Mouse (Mus musculus): ENCODE results near the gene Hirip3. TPM values are rescaled to one million over a fixed set of nuclear protein-coding genes. Genes with fewer than 3 reads are reported as not detected.

Hirip3 gene
- polyA plus RNA-seq, 1 experiment from 2014 or later = 23.4 TPM

DNA sequence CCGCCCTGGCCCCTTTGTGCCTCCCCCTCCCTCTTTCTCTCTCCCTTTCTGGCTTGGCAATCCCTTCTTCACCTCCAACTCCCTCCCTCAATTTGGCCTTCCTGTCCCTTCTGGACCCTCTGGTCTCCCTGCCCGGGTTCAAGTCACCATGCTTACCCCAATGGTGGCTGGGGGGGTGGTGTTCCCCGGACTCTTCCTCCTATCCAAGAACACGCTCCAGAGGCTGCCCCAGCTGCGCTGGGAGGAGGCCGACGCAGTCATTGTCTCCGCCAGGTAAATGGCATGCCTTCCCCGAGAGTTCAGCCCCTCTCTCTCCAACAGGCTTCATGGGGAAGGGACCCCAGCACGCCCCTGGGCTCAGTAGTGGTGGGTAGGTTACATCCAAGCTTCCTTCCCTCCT lies 37.8 kb upstream of the Hirip3 start:
- H3K9me3 ChIP-seq (ENCODE audit: control insufficient read depth, low read length) = no peaks in the 10 kb centered on the region
- peak overlapping the region; percentile 71 for H3K9ac ChIP-seq (ENCODE audit: low read length)
- peak overlapping the region; percentile 75 for H3K4me2 ChIP-seq (ENCODE audit: low read depth)
- WGBS = 10% methylated on average over 10 of the region's 10 CpGs
- H3K4me3 ChIP-seq (ENCODE audit: low read depth, low read length) = peak overlapping the region; percentile 46
- ATAC-seq (ENCODE audit: insufficient read depth, low FRiP score, low TSS enrichment) (0 out of 2 replicates have a peak, but pooled peaks have one; percentile 2), DNase-seq (ENCODE audit: low spot score) (no peak)
- 0 out of 2 replicates have a peak overlapping the region, but pooled peaks have one; percentile 62 for H3K27ac ChIP-seq (ENCODE audit: low read depth, low read length)
- H3K4me1 ChIP-seq (ENCODE audit: control insufficient read depth, insufficient read depth, low read length) = peaks cover 12% of the 10 kb centered on the region
- no peaks in the 10 kb centered on the region for H3K36me3 ChIP-seq (ENCODE audit: control insufficient read depth, insufficient read depth, low read length)
- peaks cover 5% of the 10 kb centered on the region; the same call in 1 of the 2 replicates for H3K27me3 ChIP-seq (ENCODE audit: control insufficient read depth, insufficient read depth, low read length)

DNA sequence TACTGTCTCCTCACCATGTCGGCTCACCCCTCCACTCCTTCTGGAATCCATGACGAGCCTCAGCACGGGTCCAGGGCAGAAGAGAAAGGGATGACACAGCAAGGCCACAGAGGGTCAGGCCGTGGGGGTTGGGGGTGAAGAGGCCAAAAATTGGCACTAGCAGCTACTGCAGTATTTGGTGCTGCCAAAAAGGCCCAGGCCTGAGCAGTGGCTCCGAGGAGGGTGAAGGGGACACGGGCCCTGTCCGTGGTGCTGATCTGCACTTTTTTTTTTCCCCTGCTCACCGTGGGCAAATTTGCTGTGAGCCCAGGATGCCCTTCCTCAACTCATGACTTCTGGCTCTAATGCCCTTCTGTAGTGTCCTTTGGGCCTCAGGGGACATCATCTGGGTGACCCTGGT lies 36.4 kb upstream of the Hirip3 start:
- H3K9me3 ChIP-seq (ENCODE audit: control insufficient read depth, low read length) = no peaks in the 10 kb centered on the region
- no peak overlapping the region for H3K9ac ChIP-seq (ENCODE audit: low read length)
- no peak overlapping the region for H3K4me2 ChIP-seq (ENCODE audit: low read depth)
- peaks cover 5% of the 10 kb centered on the region; the same call in 1 of the 2 replicates for H3K27me3 ChIP-seq (ENCODE audit: control insufficient read depth, insufficient read depth, low read length)
- 19% methylated on average over 8 of the region's 8 CpGs for WGBS
- no peak overlapping the region for H3K4me3 ChIP-seq (ENCODE audit: low read depth, low read length)
- DNase-seq (ENCODE audit: low spot score) (peak; percentile 47), ATAC-seq (ENCODE audit: insufficient read depth, low FRiP score, low TSS enrichment) (no peak)
- H3K36me3 ChIP-seq (ENCODE audit: control insufficient read depth, insufficient read depth, low read length) = no peaks in the 10 kb centered on the region
- H3K27ac ChIP-seq (ENCODE audit: low read depth, low read length) = no peak overlapping the region
- H3K4me1 ChIP-seq (ENCODE audit: control insufficient read depth, insufficient read depth, low read length) = peaks cover 12% of the 10 kb centered on the region

DNA sequence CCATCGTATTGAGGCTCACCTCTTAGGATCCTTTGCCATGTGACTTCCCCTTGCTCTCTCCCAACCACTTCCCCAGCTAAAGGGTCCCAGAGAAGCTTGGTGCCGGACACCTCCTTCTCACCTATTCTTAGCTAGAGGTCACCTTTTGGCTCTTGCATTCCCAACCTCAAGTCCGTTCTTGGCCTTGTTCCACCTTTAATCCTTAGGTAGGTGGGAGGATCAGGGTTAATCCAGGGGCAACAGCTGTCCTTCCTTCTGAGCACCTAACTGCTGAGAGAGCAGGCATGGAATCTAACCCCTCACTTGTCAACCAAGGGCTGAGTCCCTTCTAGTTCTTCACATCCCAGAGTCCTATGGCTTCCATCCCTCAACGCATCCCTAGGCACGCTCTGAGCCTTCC lies 35.8 kb upstream of the Hirip3 start:
- 72% methylated on average over 5 of the region's 5 CpGs for WGBS

DNA sequence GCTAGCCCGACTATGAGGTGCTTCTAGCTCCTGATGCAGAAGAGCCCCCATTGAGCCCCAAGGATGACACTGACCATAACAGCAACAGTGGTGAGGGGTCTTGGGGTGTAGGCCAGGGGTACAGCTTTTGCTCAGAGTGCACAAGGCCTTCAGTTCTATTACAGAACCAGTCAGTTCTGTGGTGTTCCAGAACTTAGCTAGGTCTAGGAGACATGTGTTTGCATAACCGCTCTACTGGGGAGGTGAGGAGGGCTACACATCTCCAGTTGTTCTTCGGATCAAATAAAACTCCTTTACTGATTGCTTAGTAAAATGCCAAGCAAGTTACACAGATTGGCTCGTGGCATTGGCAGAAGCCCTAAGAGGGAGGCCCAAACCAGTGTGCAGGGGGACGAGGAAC lies 30.2 kb upstream of the Hirip3 start, which contains the start of gene 4930451I11Rik:
TSS of gene 4930451I11Rik (minus strand) at position 101 of the 400 bp plus-strand sequence.
- H3K9ac ChIP-seq (ENCODE audit: low read length) = no peak within 1 kb of the TSS
- no peaks in the 10 kb centered on the region for H3K27me3 ChIP-seq (ENCODE audit: control insufficient read depth, insufficient read depth, low read length)
- peak within 1 kb of the TSS; percentile 36 for H3K4me2 ChIP-seq (ENCODE audit: low read depth)
- no peaks in the 10 kb centered on the region for H3K9me3 ChIP-seq (ENCODE audit: control insufficient read depth, low read length)
- no peak within 1 kb of the TSS for H3K27ac ChIP-seq (ENCODE audit: low read depth, low read length)
- DNase-seq (ENCODE audit: low spot score) (no peak), ATAC-seq (ENCODE audit: insufficient read depth, low FRiP score, low TSS enrichment) (no peak)
- no peaks in the 10 kb centered on the region for H3K4me1 ChIP-seq (ENCODE audit: control insufficient read depth, insufficient read depth, low read length)
- 64% methylated on average over 5 of the region's 5 CpGs for WGBS
- no peaks in the 10 kb centered on the region for H3K36me3 ChIP-seq (ENCODE audit: control insufficient read depth, insufficient read depth, low read length)
- 0 out of 2 replicates have a peak within 1 kb of the TSS, but pooled peaks have one; percentile 11 for H3K4me3 ChIP-seq (ENCODE audit: low read depth, low read length)

More for the DNA sequence above, 35.8 kb upstream of the Hirip3 start:
- Histone ChIP-seq H3K27me3 (ENCODE audit: control insufficient read depth, insufficient read depth, low read length) (peaks cover 5% of the 10 kb centered on the region; the same call in 1 of the 2 replicates), H3K4me3 (ENCODE audit: low read depth, low read length) (no peak overlapping the region), H3K27ac (ENCODE audit: low read depth, low read length) (no peak overlapping the region), H3K36me3 (ENCODE audit: control insufficient read depth, insufficient read depth, low read length) (no peaks in the 10 kb centered on the region), H3K9ac (ENCODE audit: low read length) (no peak overlapping the region), H3K4me1 (ENCODE audit: control insufficient read depth, insufficient read depth, low read length) (peaks cover 12% of the 10 kb centered on the region), H3K4me2 (ENCODE audit: low read depth) (no peak overlapping the region), H3K9me3 (ENCODE audit: control insufficient read depth, low read length) (no peaks in the 10 kb centered on the region)
- DNase-seq (ENCODE audit: low spot score) (no peak), ATAC-seq (ENCODE audit: insufficient read depth, low FRiP score, low TSS enrichment) (no peak)

DNA sequence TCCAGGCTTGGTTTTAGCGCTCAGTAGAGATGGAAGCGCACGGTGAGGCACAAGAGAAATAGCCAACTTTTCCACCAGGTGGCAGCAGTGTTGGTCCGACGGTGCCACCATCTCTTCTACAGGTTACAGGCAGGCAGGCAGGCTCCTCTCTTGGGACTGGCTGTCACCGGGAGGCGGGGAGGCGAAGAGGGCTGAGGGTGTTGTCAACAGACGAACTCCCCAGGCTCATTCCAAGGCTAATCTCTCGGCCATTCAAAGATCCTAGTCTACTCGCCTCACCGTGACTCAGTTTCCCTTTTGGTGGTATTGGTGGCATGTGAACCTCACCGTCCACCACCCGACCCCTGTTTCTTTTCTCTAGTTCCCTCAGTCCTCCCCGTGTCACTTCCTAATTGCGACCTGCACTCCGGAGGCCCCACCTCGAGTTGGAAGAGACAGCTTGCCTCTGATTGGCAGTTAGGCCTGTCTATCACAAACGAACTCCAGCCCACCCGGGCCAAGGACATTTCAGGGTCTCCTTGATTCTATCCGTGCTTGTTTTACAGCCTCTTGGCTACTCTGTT lies 29.7 kb upstream of the Hirip3 start:
- ATAC-seq (ENCODE audit: insufficient read depth, low FRiP score, low TSS enrichment) (peak; percentile 81), DNase-seq (ENCODE audit: low spot score) (peak; percentile 82)
- H3K27me3 ChIP-seq (ENCODE audit: control insufficient read depth, insufficient read depth, low read length) = no peaks in the 10 kb centered on the region
- H3K27ac ChIP-seq (ENCODE audit: low read depth, low read length) = no peak overlapping the region
- no peak overlapping the region for H3K9ac ChIP-seq (ENCODE audit: low read length)
- H3K4me1 ChIP-seq (ENCODE audit: control insufficient read depth, insufficient read depth, low read length) = no peaks in the 10 kb centered on the region
- 0 out of 2 replicates have a peak overlapping the region, but pooled peaks have one; percentile 11 for H3K4me3 ChIP-seq (ENCODE audit: low read depth, low read length)
- H3K9me3 ChIP-seq (ENCODE audit: control insufficient read depth, low read length) = no peaks in the 10 kb centered on the region
- H3K4me2 ChIP-seq (ENCODE audit: low read depth) = peak overlapping the region; percentile 36
- 1% methylated on average over 21 of the region's 21 CpGs for WGBS
- H3K36me3 ChIP-seq (ENCODE audit: control insufficient read depth, insufficient read depth, low read length) = no peaks in the 10 kb centered on the region

DNA sequence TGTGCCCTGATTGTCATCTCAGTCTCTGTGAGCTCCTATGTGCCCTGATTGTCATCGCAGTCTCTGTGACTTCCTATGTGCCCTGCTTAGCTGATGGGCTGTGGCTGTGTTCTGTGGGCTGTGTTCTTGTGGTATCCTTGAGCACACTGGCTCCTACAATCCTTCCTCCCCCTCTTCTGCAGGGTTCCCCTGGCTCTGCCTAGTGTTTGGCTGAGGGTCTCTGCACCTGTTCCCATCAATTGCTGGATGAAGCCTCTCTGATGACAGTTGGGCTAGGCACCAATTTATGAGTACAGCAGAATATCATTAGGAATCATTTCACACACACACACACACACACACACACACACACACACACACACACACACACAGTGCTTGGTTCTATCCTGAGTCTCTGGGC lies 28.5 kb upstream of the Hirip3 start:
- 96% methylated on average over 1 of the region's 1 CpGs for WGBS
- Histone ChIP-seq H3K27me3 (ENCODE audit: control insufficient read depth, insufficient read depth, low read length) (no peaks in the 10 kb centered on the region), H3K4me1 (ENCODE audit: control insufficient read depth, insufficient read depth, low read length) (no peaks in the 10 kb centered on the region), H3K4me3 (ENCODE audit: low read depth, low read length) (no peak overlapping the region), H3K4me2 (ENCODE audit: low read depth) (no peak overlapping the region), H3K9ac (ENCODE audit: low read length) (no peak overlapping the region), H3K9me3 (ENCODE audit: control insufficient read depth, low read length) (no peaks in the 10 kb centered on the region), H3K27ac (ENCODE audit: low read depth, low read length) (no peak overlapping the region), H3K36me3 (ENCODE audit: control insufficient read depth, insufficient read depth, low read length) (no peaks in the 10 kb centered on the region)
- no peak for ATAC-seq (ENCODE audit: insufficient read depth, low FRiP score, low TSS enrichment)
- DNase-seq (ENCODE audit: low spot score) = no peak

DNA sequence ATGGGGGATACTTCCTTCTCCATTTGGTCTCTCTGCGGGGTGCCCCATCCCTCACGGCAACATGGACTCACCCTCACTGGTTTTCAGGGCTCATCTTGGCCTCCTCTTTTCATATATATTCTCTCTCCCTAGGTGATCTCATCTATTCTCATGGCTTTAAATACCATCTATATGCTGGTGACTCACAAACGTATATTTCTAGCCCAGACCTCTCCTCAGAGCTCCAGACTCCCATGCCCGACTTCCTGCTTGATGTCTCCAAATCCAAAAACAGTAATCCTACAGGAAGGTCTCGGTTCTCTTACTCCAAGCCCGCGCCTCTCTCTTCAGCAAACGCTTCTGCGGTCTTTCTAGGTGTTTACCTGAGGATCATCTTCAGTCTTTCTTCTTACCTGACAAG lies 18.5 kb upstream of the Hirip3 start:
- H3K27me3 ChIP-seq (ENCODE audit: control insufficient read depth, insufficient read depth, low read length) = peaks cover 2% of the 10 kb centered on the region; the same call in 1 of the 2 replicates
- DNase-seq (ENCODE audit: low spot score) = no peak
- H3K27ac ChIP-seq (ENCODE audit: low read depth, low read length) = no peak overlapping the region
- 88% methylated on average over 9 of the region's 9 CpGs for WGBS
- H3K4me3 ChIP-seq (ENCODE audit: low read depth, low read length) = no peak overlapping the region
- no peak overlapping the region for H3K9ac ChIP-seq (ENCODE audit: low read length)
- peaks cover 7% of the 10 kb centered on the region for H3K4me1 ChIP-seq (ENCODE audit: control insufficient read depth, insufficient read depth, low read length)
- no peaks in the 10 kb centered on the region for H3K9me3 ChIP-seq (ENCODE audit: control insufficient read depth, low read length)
- no peak overlapping the region for H3K4me2 ChIP-seq (ENCODE audit: low read depth)
- H3K36me3 ChIP-seq (ENCODE audit: control insufficient read depth, insufficient read depth, low read length) = no peaks in the 10 kb centered on the region
- no peak for ATAC-seq (ENCODE audit: insufficient read depth, low FRiP score, low TSS enrichment)

DNA sequence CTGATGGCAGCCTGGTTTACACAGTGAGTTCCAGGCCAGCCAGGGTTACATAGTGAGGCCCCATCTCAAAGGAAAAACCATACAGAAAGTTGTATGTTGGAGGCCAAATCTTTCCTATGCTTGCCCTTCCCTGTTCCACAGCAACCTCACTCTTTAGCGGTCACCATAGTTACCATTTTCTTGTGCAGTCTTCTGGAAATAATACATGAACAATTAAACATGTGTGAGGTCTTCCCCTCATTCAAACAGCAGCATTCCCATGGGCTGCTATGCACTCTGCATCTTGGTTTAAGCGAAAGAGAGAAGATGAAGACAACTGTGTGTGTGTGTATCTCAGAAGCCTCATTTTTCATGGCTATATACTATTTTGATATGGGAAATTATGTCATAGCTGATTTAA lies 16.3 kb upstream of the Hirip3 start:
- Histone ChIP-seq H3K9me3 (ENCODE audit: control insufficient read depth, low read length) (no peaks in the 10 kb centered on the region), H3K4me3 (ENCODE audit: low read depth, low read length) (no peak overlapping the region), H3K36me3 (ENCODE audit: control insufficient read depth, insufficient read depth, low read length) (no peaks in the 10 kb centered on the region), H3K27me3 (ENCODE audit: control insufficient read depth, insufficient read depth, low read length) (peaks cover 15% of the 10 kb centered on the region), H3K9ac (ENCODE audit: low read length) (no peak overlapping the region), H3K4me2 (ENCODE audit: low read depth) (no peak overlapping the region), H3K4me1 (ENCODE audit: control insufficient read depth, insufficient read depth, low read length) (peaks cover 12% of the 10 kb centered on the region), H3K27ac (ENCODE audit: low read depth, low read length) (no peak overlapping the region)
- no peak for DNase-seq (ENCODE audit: low spot score)
- WGBS = 59% methylated on average over 2 of the region's 2 CpGs
- ATAC-seq (ENCODE audit: insufficient read depth, low FRiP score, low TSS enrichment) = no peak

DNA sequence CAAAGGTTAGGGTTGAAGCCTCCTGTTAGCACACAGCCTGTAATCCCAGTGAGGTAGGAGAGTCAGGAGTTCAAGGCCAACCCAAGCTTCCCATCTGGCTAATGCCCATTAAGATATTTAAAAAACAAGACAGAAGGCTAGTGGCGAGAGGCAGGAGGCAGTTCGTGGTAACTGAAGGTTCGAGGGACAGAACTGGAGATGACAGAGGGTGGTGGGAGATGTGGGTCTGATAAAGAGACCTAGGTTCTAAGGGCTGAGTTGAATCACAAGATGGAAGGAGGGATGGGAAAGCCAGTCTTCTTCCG lies 14.7 kb upstream of the Hirip3 start, which contains the start of gene Doc2a:
TSS of gene Doc2a (plus strand) at position 301 of the 305 bp plus-strand sequence.
- WGBS = 16% methylated on average over 4 of the region's 4 CpGs
- Histone ChIP-seq H3K36me3 (ENCODE audit: control insufficient read depth, insufficient read depth, low read length) (0 out of 2 replicates have a peak, but pooled peaks cover 3% of the 10 kb centered on the region), H3K4me2 (ENCODE audit: low read depth) (peak within 1 kb of the TSS; percentile 100), H3K9ac (ENCODE audit: low read length) (peak within 1 kb of the TSS; percentile 65), H3K4me3 (ENCODE audit: low read depth, low read length) (peak within 1 kb of the TSS; percentile 60), H3K4me1 (ENCODE audit: control insufficient read depth, insufficient read depth, low read length) (peaks cover 12% of the 10 kb centered on the region), H3K27me3 (ENCODE audit: control insufficient read depth, insufficient read depth, low read length) (peaks cover 15% of the 10 kb centered on the region), H3K9me3 (ENCODE audit: control insufficient read depth, low read length) (no peaks in the 10 kb centered on the region), H3K27ac (ENCODE audit: low read depth, low read length) (no peak within 1 kb of the TSS)
- ATAC-seq (ENCODE audit: insufficient read depth, low FRiP score, low TSS enrichment) = no peak
- DNase-seq (ENCODE audit: low spot score) = no peak

All from neural tube, embryonic 11.5 days (tissue).